Mouse (Mus musculus) macrophage (primary cell): Measurements from ENCODE around the gene Gm29106. TPM values are rescaled to one million over a fixed set of nuclear protein-coding genes. Genes with fewer than 3 reads are reported as not detected.
"Not testable (repeated sequence)": the region's sequence is repeated elsewhere in the genome, so short reads cannot be mapped to it uniquely, and the experiment has no call there.

Experiments used
- H3K27ac ChIP-seq: fragments of 350-480 bp; formaldehyde crosslinking; 2 replicates; pipeline ENCODE4 v1.9.0; 2021
- H3K36me3 ChIP-seq: fragments of 350-480 bp; formaldehyde crosslinking; 2 replicates; pipeline ENCODE4 v1.9.0; 2021; ENCODE audit errors: inconsistent target
- H3K4me3 ChIP-seq: fragments of 350-480 bp; formaldehyde crosslinking; 2 replicates; pipeline ENCODE4 v1.9.0; 2021; ENCODE audit errors: inconsistent target
- H3K79me2 ChIP-seq: fragments of 350-480 bp; formaldehyde crosslinking; 2 replicates; pipeline ENCODE4 v1.9.0; 2021; ENCODE audit errors: inconsistent target
- WGBS: methylation state at CpG from one replicate; pipeline ENCODE4 v1.1.7; 2026; ENCODE audit warnings: inconsistent platforms; ENCODE audit not compliant: missing documents; 5-methylcytosine and 5-hydroxymethylcytosine counted together
- polyA plus RNA-seq: library from polyadenylated mRNA; stranded (reverse); fragments of 250-400 nt; gene quantifications from 3 replicates; pipeline ENCODE4 v1.2.4, GENCODE M21; 2018; ENCODE audit warnings: inconsistent platforms
- total RNA-seq, 78 experiments: library from RNA; depleted of rRNA; stranded (reverse); fragments of 250-400 nt; gene quantifications; 1 replicate in 9 of 78; 2 replicates in 24 of 78; 3 replicates in 43 of 78; 4 replicates in 2 of 78; pipeline ENCODE4 v1.2.4; 2018; ENCODE audit warnings: inconsistent platforms in 56 of 78

The Gm29106 gene
- total RNA-seq (2018; cell fraction: chromatin; rRNA removed), result not detected
- not detected for total RNA-seq (2018; cell fraction: cytosol; rRNA removed)
- total RNA-seq (2018; cell fraction: nucleus; rRNA removed), result not detected
- polyA plus RNA-seq, result not detected in 3 replicates

- not testable (repeated sequence) for H3K27ac ChIP-seq, H3K79me2 ChIP-seq, H3K4me3 ChIP-seq, H3K36me3 ChIP-seq
- 65% methylated on average over 2 of the region's 2 CpGs for WGBS
These were observed at the start of gene Gm29106 for GRCm38 (mm10) chr1:118176242-118176641. TSS of gene Gm29106 (plus strand) at chr1:118176542.

- no peaks in the 10 kb centered on the region for H3K36me3 ChIP-seq
- no peak overlapping the region for H3K27ac ChIP-seq
- no peaks in the 10 kb centered on the region for H3K79me2 ChIP-seq
- H3K4me3 ChIP-seq, result no peak overlapping the region
- 50% methylated on average over 1 of the region's 1 CpGs for WGBS
These were observed 52.2 kb downstream of the Gm29106 start for GRCm38 (mm10) chr1:118228540-118228939.

GRCm38 (mm10) chr1:118236032-118236431 is 59.7 kb downstream of the Gm29106 start:
- H3K79me2 ChIP-seq, result no peaks in the 10 kb centered on the region
- H3K4me3 ChIP-seq, result no peak overlapping the region
- no peak overlapping the region for H3K27ac ChIP-seq
- H3K36me3 ChIP-seq, result no peaks in the 10 kb centered on the region
- WGBS, result 81% methylated on average over 1 of the region's 1 CpGs

Other genes with a start within 250 kb of the Gm29106 start
- gene Gm28168, start 248.5 kb upstream of the Gm29106 start, polyA plus RNA-seq, result not detected in 3 replicates
- not detected in 3 replicates for gene Gm7145, start 210.6 kb upstream of the Gm29106 start, polyA plus RNA-seq
- gene Tsn, start 135.2 kb downstream of the Gm29106 start, polyA plus RNA-seq, result 28.3 to 89.6 TPM (median 56.9 TPM) in 3 replicates
- 20.9 to 59.8 TPM (median 57.2 TPM) in 3 replicates for gene Nifk, start 145.3 kb downstream of the Gm29106 start, polyA plus RNA-seq
- 12.0 to 19.4 TPM (median 13.6 TPM) in 3 replicates for gene Clasp1, start 212.5 kb downstream of the Gm29106 start, polyA plus RNA-seq